22 mouse cellular contexts compared by ENCODE assay signal in the genomic region with DNA sequence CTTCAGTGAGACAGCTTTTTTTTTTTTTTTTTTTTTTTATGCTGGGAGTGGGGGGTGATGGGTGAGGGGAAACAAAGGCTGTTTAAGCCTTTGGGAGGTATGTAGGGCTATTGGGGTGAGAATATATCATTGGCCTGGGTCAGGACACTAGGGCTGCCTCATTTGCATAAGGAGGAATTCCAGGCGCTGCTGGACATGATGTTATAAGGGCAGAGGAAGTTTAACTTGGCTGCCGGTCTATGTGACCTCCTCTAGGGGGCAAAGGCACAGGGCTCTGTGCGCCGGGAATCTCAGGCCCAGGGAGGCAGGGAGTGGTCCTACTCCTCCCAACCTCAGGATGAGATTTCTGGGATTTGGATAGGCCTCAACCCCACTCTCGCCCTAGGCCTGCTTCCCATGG.
A peak's percentile ranks its signal among the peaks of the same experiment; 100 is the strongest.
DNase-seq lines count a peak whose midpoint lies in the region; ATAC-seq and TF ChIP-seq lines count a peak whose summit lies in the region.
"Had no signal": no experiment of that assay in that cellular context is flagged by ENCODE, and none has a peak within 500 bp of the region (broad histone marks: within the 10 kb centered on the region; RNA-seq: fewer than 3 reads in every experiment).

No protein-coding gene starts in this region.

- ATAC-seq in lung, embryonic 14.5 days (ENCODE audit: insufficient read depth) = no peak
- ATAC-seq in erythroid progenitor cell, adult 5-6 weeks (replicated peaks; ENCODE audit: low FRiP score, poor library complexity, severe bottlenecking) = no peak
- ATAC-seq: forebrain, embryonic 16.5 days had no signal

- no peak overlapping the region for H3K4me3 ChIP-seq in lung, embryonic 14.5 days (ENCODE audit: low read depth, low read length)
- no peak overlapping the region for H3K4me3 ChIP-seq in ES-E14 (ENCODE audit: insufficient read depth in 1 of 2, low read depth in 1 of 2, low read length in 2 of 2, poor library complexity in 1 of 2, severe bottlenecking in 1 of 2)
- H3K4me3 ChIP-seq: embryonic facial prominence, embryonic 10.5 days; forebrain, embryonic 10.5 days; hindbrain, embryonic 12.5 days; limb, embryonic 12.5 days; liver, embryonic 13.5 days; midbrain, embryonic 12.5 days; neural tube, embryonic 15.5 days had no signal

- H3K9me3 ChIP-seq in lung, embryonic 14.5 days (ENCODE audit: low read depth, low read length) = no peaks in the 10 kb centered on the region
- no peaks in the 10 kb centered on the region for H3K9me3 ChIP-seq in ES-E14 (ENCODE audit: control insufficient read depth, insufficient read depth, low read depth, low read length)
- H3K9me3 ChIP-seq: embryonic facial prominence, embryonic 10.5 days; forebrain, embryonic 10.5 days; hindbrain, embryonic 12.5 days; limb, embryonic 12.5 days; liver, embryonic 13.5 days; midbrain, embryonic 12.5 days; neural tube, embryonic 15.5 days had no signal

- in situ Hi-C loops in ES-E14 (cut with MboI; ENCODE audit: low sequenced_read_pairs in 2 of 2, unreplicated experiment in 2 of 2) = no loop called here

- no peaks in the 10 kb centered on the region for H3K36me3 ChIP-seq in lung, embryonic 14.5 days (ENCODE audit: insufficient read depth)
- H3K36me3 ChIP-seq in ES-E14 (ENCODE audit: control insufficient read depth, insufficient read depth, low read length, poor library complexity, severe bottlenecking) = no peaks in the 10 kb centered on the region
- H3K36me3 ChIP-seq: embryonic facial prominence, embryonic 10.5 days; forebrain, embryonic 10.5 days; hindbrain, embryonic 12.5 days; limb, embryonic 12.5 days; liver, embryonic 13.5 days; midbrain, embryonic 12.5 days; neural tube, embryonic 15.5 days had no signal

- WGBS in lung, embryonic 14.5 days = 32% methylated on average over 5 of the region's 5 CpGs

- peak; percentile 34 for DNase-seq in lung, embryonic 14.5 days
- no peak for DNase-seq in lung, postnatal 36 days
- DNase-seq in ES-E14 (ENCODE audit: low read depth, low spot score) = no peak
- peak; percentile 30 for DNase-seq in kidney, adult 9 months
- DNase-seq in kidney, postnatal 25 days = peak; percentile 20 to 49
- DNase-seq in right cerebral cortex, postnatal 36 days (ENCODE audit: low spot score in 2 of 2) = no peak
- DNase-seq: adrenal gland, adult 8-10 months; cerebellum, adult 18-20 months; gastrocnemius, postnatal 10 days; liver, embryonic 13.5 days; lung, adult 2 months; thymus, adult 2 months; thymus, postnatal 4 days had no signal

- H3K27me3 ChIP-seq in lung, embryonic 14.5 days (ENCODE audit: insufficient read depth, low read length) = no peaks in the 10 kb centered on the region
- H3K27me3 ChIP-seq: hindbrain, embryonic 12.5 days; limb, embryonic 12.5 days; liver, embryonic 13.5 days; midbrain, embryonic 12.5 days; neural tube, embryonic 15.5 days had no signal

- H3K9ac ChIP-seq in lung, embryonic 14.5 days = no peak overlapping the region
- H3K9ac ChIP-seq in ES-E14 (ENCODE audit: insufficient read depth, low read depth, low read length, poor library complexity, severe bottlenecking) = no peak overlapping the region
- H3K9ac ChIP-seq: hindbrain, embryonic 12.5 days; limb, embryonic 12.5 days; liver, embryonic 13.5 days; midbrain, embryonic 12.5 days; neural tube, embryonic 15.5 days had no signal

- no peak overlapping the region for H3K4me2 ChIP-seq in lung, embryonic 14.5 days
- H3K4me2 ChIP-seq: hindbrain, embryonic 12.5 days; limb, embryonic 12.5 days; liver, embryonic 13.5 days; midbrain, embryonic 12.5 days; neural tube, embryonic 15.5 days had no signal

- TF ChIP-seq CTCF in lung, embryonic 14.5 days (IDR thresholded peaks at IDR 0.05; ENCODE audit: low read depth) = no peak

- H3K4me1 ChIP-seq in lung, embryonic 14.5 days (ENCODE audit: insufficient read depth) = no peaks in the 10 kb centered on the region
- no peaks in the 10 kb centered on the region for H3K4me1 ChIP-seq in ES-E14 (ENCODE audit: control insufficient read depth in 2 of 2, insufficient read depth in 2 of 2, low read length in 2 of 2, poor library complexity in 1 of 2)
- H3K4me1 ChIP-seq: embryonic facial prominence, embryonic 10.5 days; forebrain, embryonic 10.5 days; hindbrain, embryonic 12.5 days; limb, embryonic 12.5 days; liver, embryonic 13.5 days; midbrain, embryonic 12.5 days; neural tube, embryonic 15.5 days had no signal

- H3K27ac ChIP-seq in lung, embryonic 14.5 days (ENCODE audit: low read depth) = no peak overlapping the region
- H3K27ac ChIP-seq in ES-E14 (ENCODE audit: insufficient read depth, low read depth, low read length, poor library complexity, severe bottlenecking) = no peak overlapping the region
- H3K27ac ChIP-seq: embryonic facial prominence, embryonic 10.5 days; forebrain, embryonic 10.5 days; hindbrain, embryonic 12.5 days; limb, embryonic 12.5 days; liver, embryonic 13.5 days; midbrain, embryonic 12.5 days; neural tube, embryonic 15.5 days; stomach, postnatal 0 days had no signal

TF ChIP-seq in ES-E14, 5 proteins besides CTCF, POLR2A, EP300 and RAD21:
- peak; percentile 83 for TF ChIP-seq ZNF384 (IDR thresholded peaks at IDR 0.05; ENCODE audit: low read depth, low read length)
- no peak for TF ChIP-seq HCFC1 (IDR thresholded peaks at IDR 0.05; ENCODE audit: borderline replicate concordance, insufficient read depth, low read length)

Comparison
In these comparisons a context has a peak if more than half of its experiments do, and no peak if none do; other contexts are left out.
1. DNase-seq: peak in lung, embryonic 14.5 days (single experiment), kidney, adult 9 months (single experiment) and kidney, postnatal 25 days (2 of 2); none in lung, postnatal 36 days (single experiment), ES-E14 (single experiment) and right cerebral cortex, postnatal 36 days (0 of 2).